Mouse (Mus musculus): Measurements from ENCODE around the gene Bad. TPM values are rescaled to one million over a fixed set of nuclear protein-coding genes. Genes with fewer than 3 reads are reported as not detected.
"Not testable (repeated sequence)": the region's sequence is repeated elsewhere in the genome, so short reads cannot be mapped to it uniquely, and the experiment has no call there.

The Bad gene
- polyA plus RNA-seq, 2 experiments, result 76.5 to 77.5 TPM

DNA sequence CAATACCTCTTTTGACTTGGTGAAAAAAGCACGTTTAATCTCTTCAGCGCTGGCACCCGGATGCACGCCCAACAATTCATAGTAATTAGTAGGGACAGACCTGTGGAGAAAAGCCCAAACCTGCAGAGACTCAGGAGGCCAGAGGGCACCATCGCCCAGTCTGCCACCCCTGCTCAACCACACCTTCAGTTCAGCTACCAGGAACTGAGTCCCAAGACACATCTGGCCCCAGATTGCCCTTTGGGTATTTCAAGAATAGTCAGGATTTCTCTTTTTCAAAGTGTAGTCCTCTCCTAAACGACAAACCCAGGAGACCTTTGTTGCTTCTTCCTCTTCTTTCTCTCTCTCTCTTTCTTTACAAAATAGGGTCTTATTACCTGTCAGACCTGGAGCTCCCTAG, 49.1 kb downstream of the Bad start:
- Histone ChIP-seq H3K4me2 (replicated peaks; ENCODE audit: low read depth, low read length, severe bottlenecking) (no peak overlapping the region), H3K9ac (ENCODE audit: low read depth, low read length, severe bottlenecking) (no peak overlapping the region), H3K36me3 (ENCODE audit: control insufficient read depth, insufficient read depth, low read length) (no peaks in the 10 kb centered on the region), H3K27me3 (ENCODE audit: control insufficient read depth, insufficient read depth, low read length) (no peaks in the 10 kb centered on the region), H3K9me3 (ENCODE audit: control insufficient read depth, low read length) (no peaks in the 10 kb centered on the region), H3K4me1 (ENCODE audit: control insufficient read depth, insufficient read depth, low read length) (peaks cover 32% of the 10 kb centered on the region), H3K27ac (replicated peaks; ENCODE audit: low read depth, low read length) (no peak overlapping the region), H3K4me3 (replicated peaks; ENCODE audit: low read length) (no peak overlapping the region)
- no peak for TF ChIP-seq POLR2A (IDR thresholded peaks at IDR 0.05; ENCODE audit: borderline replicate concordance, extremely low read depth, insufficient read depth, insufficient read length)
- 88% methylated on average over 6 of the region's 6 CpGs for WGBS
- no peak for ATAC-seq (ENCODE audit: low FRiP score, low read depth)
- DNase-seq (ENCODE audit: low spot score), result no peak

DNA sequence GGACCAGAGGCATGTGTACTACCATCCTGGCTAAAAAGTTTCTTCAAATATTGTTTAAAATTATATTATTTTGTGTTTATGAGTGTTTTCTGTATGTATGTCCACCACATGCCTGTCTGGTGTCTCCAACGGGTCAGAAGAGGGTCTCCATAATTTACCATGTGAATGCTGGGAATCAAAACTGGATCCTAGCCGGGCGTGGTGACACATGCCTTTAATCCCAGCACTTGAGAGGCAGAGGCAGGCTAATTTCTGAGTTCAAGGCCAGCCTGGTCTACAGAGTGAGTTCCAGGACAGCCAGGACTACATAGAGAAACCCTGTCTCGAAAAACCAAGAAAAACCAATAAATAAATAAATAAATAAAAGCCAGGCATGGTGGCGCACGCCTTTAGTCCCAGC, 49.5 kb downstream of the Bad start:
- H3K4me2 ChIP-seq (replicated peaks; ENCODE audit: low read depth, low read length, severe bottlenecking); H3K4me3 ChIP-seq (replicated peaks; ENCODE audit: low read length); ATAC-seq (ENCODE audit: low FRiP score, low read depth); H3K9me3 ChIP-seq (ENCODE audit: control insufficient read depth, low read length); H3K9ac ChIP-seq (ENCODE audit: low read depth, low read length, severe bottlenecking); H3K36me3 ChIP-seq (ENCODE audit: control insufficient read depth, insufficient read depth, low read length); H3K27me3 ChIP-seq (ENCODE audit: control insufficient read depth, insufficient read depth, low read length); DNase-seq (ENCODE audit: low spot score); H3K27ac ChIP-seq (replicated peaks; ENCODE audit: low read depth, low read length): not testable (repeated sequence)
- peaks cover 27% of the 10 kb centered on the region for H3K4me1 ChIP-seq (ENCODE audit: control insufficient read depth, insufficient read depth, low read length)
- WGBS, result 90% methylated on average over 6 of the region's 6 CpGs

DNA sequence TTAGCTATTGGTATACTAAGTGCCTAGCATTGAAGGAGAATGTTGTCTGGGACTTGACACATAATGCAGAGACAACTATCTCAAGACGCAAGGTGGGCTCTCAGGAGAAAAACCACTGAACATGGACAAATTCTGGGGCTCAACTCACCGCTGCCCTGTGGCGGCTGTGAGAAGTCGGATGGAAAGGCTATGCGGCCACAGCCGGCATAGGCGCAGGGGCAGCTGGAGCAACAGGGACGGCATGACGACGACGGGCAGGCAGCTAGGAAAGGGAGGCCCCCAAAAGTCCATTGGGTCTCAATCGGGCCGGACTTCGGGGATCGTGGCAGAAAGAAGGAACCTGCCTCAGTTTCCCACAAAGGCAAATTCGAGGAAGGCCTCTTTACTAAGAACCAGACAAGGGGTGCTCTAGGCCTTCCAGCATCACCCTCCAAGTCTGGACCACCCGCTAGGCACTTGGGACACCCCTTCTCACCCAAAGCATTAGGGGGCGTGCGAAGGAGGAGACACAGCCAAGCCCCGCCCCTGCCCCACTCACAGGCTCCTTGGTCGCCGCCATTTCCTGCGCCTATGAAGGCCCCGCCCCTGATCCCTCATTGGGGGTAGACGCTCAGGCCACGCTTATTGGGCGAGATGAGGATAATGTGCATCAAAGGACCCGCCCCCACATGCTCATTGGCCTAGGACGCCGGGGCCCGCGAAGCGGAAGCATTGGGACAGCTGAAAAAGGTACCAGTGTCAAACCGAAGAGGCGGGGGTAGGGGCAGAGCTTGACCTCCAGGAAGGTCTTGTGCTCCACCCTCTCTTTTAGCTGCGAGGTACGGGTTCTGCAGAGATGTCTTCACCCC, 50.6 kb downstream of the Bad start, which contains the start of gene Dnajc4:
Gene Dnajc4 (minus strand): TSS at position 562 of the 848 bp plus-strand sequence.
- WGBS, result 3% methylated on average over 37 of the region's 37 CpGs
- peak; percentile 93 for ATAC-seq (ENCODE audit: low FRiP score, low read depth)
- Histone ChIP-seq H3K27me3 (ENCODE audit: control insufficient read depth, insufficient read depth, low read length) (no peaks in the 10 kb centered on the region), H3K9ac (ENCODE audit: low read depth, low read length, severe bottlenecking) (peak within 1 kb of the TSS; percentile 65), H3K36me3 (ENCODE audit: control insufficient read depth, insufficient read depth, low read length) (no peaks in the 10 kb centered on the region), H3K4me3 (replicated peaks; ENCODE audit: low read length) (peak within 1 kb of the TSS; percentile 48), H3K9me3 (ENCODE audit: control insufficient read depth, low read length) (no peaks in the 10 kb centered on the region), H3K4me2 (replicated peaks; ENCODE audit: low read depth, low read length, severe bottlenecking) (peak within 1 kb of the TSS; percentile 93), H3K4me1 (ENCODE audit: control insufficient read depth, insufficient read depth, low read length) (peaks cover 32% of the 10 kb centered on the region), H3K27ac (replicated peaks; ENCODE audit: low read depth, low read length) (peak within 1 kb of the TSS; percentile 5; the same call in 1 of the 2 replicates)
- DNase-seq (ENCODE audit: low spot score), result peak; percentile 98
- TF ChIP-seq POLR2A (IDR thresholded peaks at IDR 0.05; ENCODE audit: borderline replicate concordance, extremely low read depth, insufficient read depth, insufficient read length), result no peak

DNA sequence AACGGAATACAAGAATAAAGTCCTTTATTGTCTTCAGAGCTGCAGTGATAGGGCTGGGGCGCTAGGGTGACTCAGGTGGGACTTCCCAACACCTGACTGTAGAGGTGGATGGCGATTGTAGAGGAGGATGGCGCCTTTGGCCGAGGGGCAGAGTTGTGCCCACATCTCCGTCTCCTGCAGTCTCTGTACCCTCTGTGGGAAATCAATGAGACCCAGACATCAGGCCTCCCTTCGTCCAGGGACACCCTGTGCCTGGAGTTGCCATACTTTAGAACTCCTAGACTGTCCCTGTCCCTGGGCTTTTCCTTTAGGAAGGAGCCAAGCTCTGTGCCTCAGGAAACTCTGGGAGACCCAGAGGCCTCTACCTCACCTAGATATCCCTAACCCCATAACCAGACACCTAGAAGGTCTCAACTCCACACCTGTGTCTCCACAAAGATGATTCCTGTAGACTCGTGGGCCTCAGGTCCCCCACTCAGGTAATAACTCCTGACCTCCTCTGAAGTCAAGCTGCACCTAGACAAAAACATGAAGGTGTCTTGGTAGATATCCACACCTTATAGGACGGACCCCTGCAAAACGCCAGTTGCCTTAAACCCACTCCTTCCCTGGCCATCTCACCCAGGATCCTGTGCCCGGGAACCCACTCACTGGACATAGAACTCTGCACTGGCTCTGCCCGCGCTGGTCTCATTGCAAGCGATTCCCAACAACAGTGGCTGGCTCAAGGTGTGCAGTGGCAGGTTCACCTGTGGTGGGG, 51.5 kb downstream of the Bad start:
- Histone ChIP-seq H3K9ac (ENCODE audit: low read depth, low read length, severe bottlenecking) (peak overlapping the region; percentile 47), H3K4me1 (ENCODE audit: control insufficient read depth, insufficient read depth, low read length) (peaks cover 29% of the 10 kb centered on the region), H3K9me3 (ENCODE audit: control insufficient read depth, low read length) (no peaks in the 10 kb centered on the region), H3K27me3 (ENCODE audit: control insufficient read depth, insufficient read depth, low read length) (no peaks in the 10 kb centered on the region), H3K4me2 (replicated peaks; ENCODE audit: low read depth, low read length, severe bottlenecking) (peak overlapping the region; percentile 93), H3K36me3 (ENCODE audit: control insufficient read depth, insufficient read depth, low read length) (no peaks in the 10 kb centered on the region), H3K27ac (replicated peaks; ENCODE audit: low read depth, low read length) (no peak overlapping the region), H3K4me3 (replicated peaks; ENCODE audit: low read length) (peak overlapping the region; percentile 48)
- 62% methylated on average over 14 of the region's 14 CpGs for WGBS
- ATAC-seq (ENCODE audit: low FRiP score, low read depth), result no peak
- TF ChIP-seq POLR2A (IDR thresholded peaks at IDR 0.05; ENCODE audit: borderline replicate concordance, extremely low read depth, insufficient read depth, insufficient read length), result no peak
- no peak for DNase-seq (ENCODE audit: low spot score)

DNA sequence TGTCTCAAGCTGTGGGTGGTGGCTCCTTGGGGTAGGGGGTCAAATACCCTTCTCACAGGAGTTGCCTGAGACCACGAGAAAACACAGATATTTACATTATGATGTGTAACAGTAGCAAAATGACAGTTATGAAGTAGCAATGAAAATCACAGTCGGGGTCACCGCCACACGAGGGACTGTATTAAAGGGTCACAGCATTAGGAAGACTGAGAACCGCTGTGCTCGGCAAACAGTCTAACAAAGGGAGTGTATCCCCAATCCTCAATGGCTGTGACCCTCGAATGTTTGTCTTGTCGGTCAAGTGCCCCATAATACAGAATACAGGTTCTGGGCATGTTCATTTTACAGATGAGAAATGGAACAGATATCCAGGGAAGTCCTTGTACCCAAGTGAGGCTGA, 52.3 kb downstream of the Bad start:
- no peak for DNase-seq (ENCODE audit: low spot score)
- no peak overlapping the region for H3K4me3 ChIP-seq (replicated peaks; ENCODE audit: low read length)
- no peaks in the 10 kb centered on the region for H3K9me3 ChIP-seq (ENCODE audit: control insufficient read depth, low read length)
- H3K27ac ChIP-seq (replicated peaks; ENCODE audit: low read depth, low read length), result no peak overlapping the region
- H3K9ac ChIP-seq (ENCODE audit: low read depth, low read length, severe bottlenecking), result no peak overlapping the region
- no peak overlapping the region for H3K4me2 ChIP-seq (replicated peaks; ENCODE audit: low read depth, low read length, severe bottlenecking)
- H3K27me3 ChIP-seq (ENCODE audit: control insufficient read depth, insufficient read depth, low read length), result no peaks in the 10 kb centered on the region
- 89% methylated on average over 8 of the region's 8 CpGs for WGBS
- H3K36me3 ChIP-seq (ENCODE audit: control insufficient read depth, insufficient read depth, low read length), result peaks cover 7% of the 10 kb centered on the region
- no peak for ATAC-seq (ENCODE audit: low FRiP score, low read depth)
- peaks cover 29% of the 10 kb centered on the region for H3K4me1 ChIP-seq (ENCODE audit: control insufficient read depth, insufficient read depth, low read length)
- no peak for TF ChIP-seq POLR2A (IDR thresholded peaks at IDR 0.05; ENCODE audit: borderline replicate concordance, extremely low read depth, insufficient read depth, insufficient read length)

Data from limb, embryonic 14.5 days (tissue).